Mouse (Mus musculus) heart, adult 8-10 months (tissue): ENCODE data around the gene Spin1. TPM values are rescaled to one million over a fixed set of nuclear protein-coding genes. Genes with fewer than 3 reads are reported as not detected.

ENCODE experiments used
- DNase-seq: peaks from one replicate; pipeline ENCODE4 v3.0.0; 2022; ENCODE audit warnings: low spot score
- total RNA-seq, 4 experiments: library from RNA; stranded (reverse); gene quantifications; 2 replicates each; pipeline ENCODE4 v1.2.4; 2022

Spin1 gene
- total RNA-seq, 4 experiments from 2014 or later: 28.5 to 34.5 (median 32.8) TPM

- DNase-seq: no peak
Observed at GRCm38 (mm10) chr13:51193893-51194292, 93.2 kb downstream of the Spin1 start.

- DNase-seq: no peak
Observed at GRCm38 (mm10) chr13:51197699-51198098, 97.0 kb downstream of the Spin1 start.

- peak; percentile 66 for DNase-seq
Observed at GRCm38 (mm10) chr13:51198186-51198585, 97.5 kb downstream of the Spin1 start.

Other genes starting within 250 kb of the Spin1 start
- gene Nxnl2, start 70.1 kb downstream of the Spin1 start, total RNA-seq: under 1 TPM in 3 of 4 experiments, not detected in 1; 0.28 to 0.47 (median 0.34) TPM